Mouse (Mus musculus) testis, adult 2 months (tissue): Measurements from ENCODE around the gene Olfml1.

Source experiments
- CTCF ChIP-seq: fragments of 200-500 bp; IDR thresholded peaks from 2 replicates; pipeline ENCODE4 v1.5.1; 2012; ENCODE audit warnings: low read depth, mild to moderate bottlenecking, inconsistent platforms, low read length, moderate library complexity; ENCODE audit not compliant: control insufficient read depth, insufficient read depth, insufficient replicate concordance
- POLR2A ChIP-seq: fragments of 200-500 bp; IDR thresholded peaks from 2 replicates; pipeline ENCODE4 v1.6.1; 2012; ENCODE audit warnings: low read depth, mild to moderate bottlenecking, inconsistent platforms, low read length, moderate library complexity; ENCODE audit not compliant: control insufficient read depth

DNA sequence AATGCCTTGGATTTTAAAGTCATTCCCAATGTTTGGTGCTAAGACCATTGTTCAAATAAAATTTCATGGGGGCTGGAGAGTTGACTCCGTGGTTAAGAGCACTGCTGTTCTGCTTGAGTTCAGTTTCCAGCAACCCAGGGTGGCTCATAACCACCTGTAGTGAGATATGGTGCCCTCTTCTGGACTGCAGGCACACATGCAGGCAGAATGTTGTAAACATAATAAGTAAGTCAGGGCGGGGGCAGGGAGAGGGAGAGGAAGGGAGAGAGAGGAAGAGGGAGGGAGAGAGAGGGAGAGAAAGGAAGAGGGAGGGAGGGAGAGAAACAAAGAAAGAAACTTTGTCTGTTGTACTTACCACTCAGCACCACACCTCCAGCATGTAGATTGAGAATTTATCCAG is 6.6 kb downstream of the Olfml1 start:
- no peak for TF ChIP-seq POLR2A
- TF ChIP-seq CTCF = no peak
